ENCODE assay signal across 13 mouse cellular contexts in the genomic region with DNA sequence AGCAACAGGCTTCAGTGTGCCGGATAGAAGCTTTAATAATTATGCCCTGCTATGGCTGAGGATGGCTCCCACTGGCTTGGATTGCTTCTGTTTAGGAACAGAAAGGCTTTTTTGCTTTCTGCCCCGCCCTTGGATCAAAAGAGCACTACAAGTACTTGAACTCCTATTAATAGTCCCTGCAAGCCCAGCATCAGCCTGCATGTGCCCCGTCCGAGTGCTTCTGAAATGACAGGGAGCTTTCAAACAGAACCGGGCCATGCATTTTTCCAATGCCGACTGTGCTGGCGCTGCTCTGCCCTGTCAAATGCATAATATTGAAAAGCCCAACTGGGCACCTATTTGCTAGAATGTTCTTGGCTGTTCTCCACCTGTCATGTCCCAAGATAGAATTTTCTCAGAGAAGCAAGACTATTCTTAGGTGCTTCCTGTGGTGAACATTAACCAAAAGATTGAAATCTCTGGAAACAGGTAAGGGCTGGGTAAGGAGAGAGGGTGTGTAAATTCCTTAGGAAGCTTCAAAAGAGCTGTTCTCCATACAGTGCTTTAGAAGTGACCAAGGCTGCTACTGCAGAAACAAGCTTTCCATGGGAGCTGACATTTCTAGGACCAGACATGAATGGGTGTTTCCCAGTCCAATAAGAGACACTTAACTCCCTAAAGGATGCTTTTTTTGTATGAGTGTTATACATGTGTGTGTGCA.
A peak's percentile ranks its signal among the peaks of the same experiment; 100 is the strongest.
DNase-seq lines count a peak whose midpoint lies in the region; ATAC-seq lines count a peak whose summit lies in the region.
"Had no signal": no experiment of that assay in that cellular context is flagged by ENCODE, and none has a peak within 500 bp of the region (broad histone marks: within the 10 kb centered on the region; RNA-seq: fewer than 3 reads in every experiment).

No protein-coding gene starts in this region.

- intact Hi-C loops in left cerebral cortex, postnatal 36 days (cut with DNase I): no loop called here

- peaks cover 15% of the 10 kb centered on the region for H3K4me1 ChIP-seq in heart, embryonic 16.5 days (ENCODE audit: control insufficient read depth, insufficient read depth, low read length)
- H3K4me1 ChIP-seq in kidney, embryonic 16.5 days (ENCODE audit: insufficient read depth, low read length): no peaks in the 10 kb centered on the region
- H3K4me1 ChIP-seq in stomach, embryonic 16.5 days (ENCODE audit: control insufficient read depth, insufficient read depth, low read length): no peaks in the 10 kb centered on the region
- no peaks in the 10 kb centered on the region for H3K4me1 ChIP-seq in liver, embryonic 11.5 days (replicated peaks; ENCODE audit: control insufficient read depth, insufficient read depth, low read length)
- H3K4me1 ChIP-seq: embryonic facial prominence, embryonic 10.5 days; hindbrain, embryonic 12.5 days; midbrain, embryonic 12.5 days had no signal

- H3K9ac ChIP-seq in heart, embryonic 16.5 days (ENCODE audit: low read length): no peak overlapping the region
- no peak overlapping the region for H3K9ac ChIP-seq in kidney, embryonic 16.5 days (replicated peaks; ENCODE audit: low read length)
- H3K9ac ChIP-seq in stomach, embryonic 16.5 days (ENCODE audit: low read length): no peak overlapping the region
- H3K9ac ChIP-seq in liver, embryonic 11.5 days (ENCODE audit: low read depth, low read length): no peak overlapping the region
- H3K9ac ChIP-seq: hindbrain, embryonic 12.5 days; liver, embryonic 14.5 days; midbrain, embryonic 12.5 days had no signal

- ATAC-seq in heart, embryonic 16.5 days (replicated peaks; ENCODE audit: extremely low read depth, insufficient read depth, low FRiP score): peak; percentile 84
- ATAC-seq in kidney, embryonic 16.5 days (ENCODE audit: low FRiP score, low TSS enrichment): peak; percentile 76
- peak; percentile 37; the same call in 1 of the 2 replicates for ATAC-seq in stomach, embryonic 16.5 days (ENCODE audit: insufficient read depth, low FRiP score)
- no peak for ATAC-seq in liver, embryonic 11.5 days (replicated peaks; ENCODE audit: low FRiP score)

- no peaks in the 10 kb centered on the region for H3K9me3 ChIP-seq in heart, embryonic 16.5 days (replicated peaks; ENCODE audit: control insufficient read depth, low read length)
- no peaks in the 10 kb centered on the region for H3K9me3 ChIP-seq in kidney, embryonic 16.5 days (ENCODE audit: low read length)
- H3K9me3 ChIP-seq in stomach, embryonic 16.5 days (replicated peaks; ENCODE audit: control insufficient read depth, low read length): no peaks in the 10 kb centered on the region
- H3K9me3 ChIP-seq in liver, embryonic 11.5 days (ENCODE audit: control insufficient read depth, low read length): no peaks in the 10 kb centered on the region
- H3K9me3 ChIP-seq: embryonic facial prominence, embryonic 10.5 days; hindbrain, embryonic 12.5 days; midbrain, embryonic 12.5 days had no signal

- H3K36me3 ChIP-seq in heart, embryonic 16.5 days (ENCODE audit: control insufficient read depth, insufficient read depth): no peaks in the 10 kb centered on the region
- no peaks in the 10 kb centered on the region for H3K36me3 ChIP-seq in kidney, embryonic 16.5 days (ENCODE audit: insufficient read depth, low read length)
- no peaks in the 10 kb centered on the region for H3K36me3 ChIP-seq in stomach, embryonic 16.5 days (ENCODE audit: control insufficient read depth, insufficient read depth, low read length)
- H3K36me3 ChIP-seq in liver, embryonic 11.5 days (ENCODE audit: control insufficient read depth, insufficient read depth, low read length): no peaks in the 10 kb centered on the region
- H3K36me3 ChIP-seq: embryonic facial prominence, embryonic 10.5 days; hindbrain, embryonic 12.5 days; midbrain, embryonic 12.5 days had no signal

- H3K4me3 ChIP-seq in heart, embryonic 16.5 days (ENCODE audit: low read length): no peak overlapping the region
- H3K4me3 ChIP-seq in kidney, embryonic 16.5 days (ENCODE audit: low read length): no peak overlapping the region
- no peak overlapping the region for H3K4me3 ChIP-seq in stomach, embryonic 16.5 days (replicated peaks; ENCODE audit: low read length)
- no peak overlapping the region for H3K4me3 ChIP-seq in liver, embryonic 11.5 days (ENCODE audit: low read depth, low read length)
- H3K4me3 ChIP-seq: embryonic facial prominence, embryonic 10.5 days; hindbrain, embryonic 12.5 days; midbrain, embryonic 12.5 days had no signal

- H3K27ac ChIP-seq in heart, embryonic 16.5 days (ENCODE audit: low read length): peak overlapping the region; percentile 9; the same call in 1 of the 2 replicates
- H3K27ac ChIP-seq in kidney, embryonic 16.5 days (ENCODE audit: low read length): peak overlapping the region; percentile 28
- H3K27ac ChIP-seq in stomach, embryonic 16.5 days (ENCODE audit: low read length): no peak overlapping the region
- H3K27ac ChIP-seq in liver, embryonic 11.5 days (ENCODE audit: low read depth, low read length): no peak overlapping the region
- H3K27ac ChIP-seq: embryonic facial prominence, embryonic 10.5 days; hindbrain, embryonic 12.5 days; liver, embryonic 14.5 days; midbrain, embryonic 12.5 days had no signal

- H3K27me3 ChIP-seq in heart, embryonic 16.5 days (ENCODE audit: control insufficient read depth, insufficient read depth, low read length): no peaks in the 10 kb centered on the region
- H3K27me3 ChIP-seq in kidney, embryonic 16.5 days (ENCODE audit: insufficient read depth, low read length): no peaks in the 10 kb centered on the region
- H3K27me3 ChIP-seq in stomach, embryonic 16.5 days (ENCODE audit: control insufficient read depth, insufficient read depth, low read length): no peaks in the 10 kb centered on the region
- no peaks in the 10 kb centered on the region for H3K27me3 ChIP-seq in liver, embryonic 11.5 days (replicated peaks; ENCODE audit: control insufficient read depth, insufficient read depth, low read length)
- H3K27me3 ChIP-seq: hindbrain, embryonic 12.5 days; midbrain, embryonic 12.5 days had no signal

- WGBS in heart, embryonic 16.5 days: 41% methylated on average over 7 of the region's 7 CpGs
- WGBS in kidney, embryonic 16.5 days: 81% methylated on average over 7 of the region's 7 CpGs
- 57% methylated on average over 7 of the region's 7 CpGs for WGBS in stomach, embryonic 16.5 days
- WGBS in liver, embryonic 11.5 days: 84% methylated on average over 7 of the region's 7 CpGs

- peak overlapping the region; percentile 29; the same call in 1 of the 2 replicates for H3K4me2 ChIP-seq in heart, embryonic 16.5 days (ENCODE audit: low read depth, low read length)
- no peak overlapping the region for H3K4me2 ChIP-seq in kidney, embryonic 16.5 days (replicated peaks; ENCODE audit: low read depth, low read length)
- no peak overlapping the region for H3K4me2 ChIP-seq in stomach, embryonic 16.5 days (ENCODE audit: low read depth, low read length)
- no peak overlapping the region for H3K4me2 ChIP-seq in liver, embryonic 11.5 days
- H3K4me2 ChIP-seq: hindbrain, embryonic 12.5 days; midbrain, embryonic 12.5 days had no signal

- peak; percentile 6 for DNase-seq in kidney, adult 18-20 months
- DNase-seq in kidney, postnatal 10 days: no peak
- no peak for DNase-seq in left cerebral cortex, postnatal 36 days (ENCODE audit: low spot score in 2 of 2)
- no peak for DNase-seq in liver, embryonic 11.5 days (ENCODE audit: low spot score)
- DNase-seq: adrenal gland, postnatal 25 days; thymus, postnatal 25 days had no signal

Comparison
In these comparisons a context has a peak if more than half of its experiments do, and no peak if none do; other contexts are left out.
1. H3K27ac ChIP-seq: peak in heart, embryonic 16.5 days (single experiment) and kidney, embryonic 16.5 days (single experiment); none in stomach, embryonic 16.5 days (single experiment) and liver, embryonic 11.5 days (single experiment).